Mouse (Mus musculus) kidney, embryonic 14.5 days (tissue): ENCODE data around the gene Vmn1r148. TPM values are rescaled to one million over a fixed set of nuclear protein-coding genes. Genes with fewer than 3 reads are reported as not detected.
"Not testable (repeated sequence)": the region's sequence is repeated elsewhere in the genome, so short reads cannot be mapped to it uniquely, and the experiment has no call there.

Experiments
- ATAC-seq: fragments of 200-750 bp; cut with Nextera tagmentation; 2 replicates; pipeline ENCODE4 v1.8.0; 2017; ENCODE audit warnings: moderate number of reproducible peaks, mild to moderate bottlenecking, moderate TSS enrichment, moderate library complexity; ENCODE audit not compliant: low FRiP score, low TSS enrichment
- H3K27ac ChIP-seq: fragments of 300-500 bp; sonication (generic); 2 replicates; pipeline ENCODE4 v1.5.1; 2014; ENCODE audit warnings: low read depth, mild to moderate bottlenecking, low read length, moderate library complexity, mixed read lengths
- H3K27me3 ChIP-seq: fragments of 300-500 bp; sonication (generic); 2 replicates; pipeline ENCODE4 v1.6.1; 2014; ENCODE audit warnings: mild to moderate bottlenecking, low read length; ENCODE audit not compliant: control insufficient read depth, insufficient read depth
- H3K36me3 ChIP-seq: fragments of 300-500 bp; sonication (generic); 2 replicates; pipeline ENCODE4 v1.6.1; 2014; ENCODE audit warnings: low read length, mixed read lengths; ENCODE audit not compliant: control insufficient read depth, insufficient read depth
- H3K4me1 ChIP-seq: fragments of 300-500 bp; sonication (generic); 2 replicates; pipeline ENCODE4 v1.6.1; 2014; ENCODE audit warnings: low read length, mixed read lengths; ENCODE audit not compliant: control insufficient read depth, insufficient read depth
- H3K4me2 ChIP-seq: fragments of 300-500 bp; sonication (generic); replicated peaks from 2 replicates; pipeline ENCODE4 v1.6.1; 2014; ENCODE audit warnings: low read depth, mild to moderate bottlenecking, low read length
- H3K4me3 ChIP-seq: fragments of 300-500 bp; sonication (generic); 2 replicates; pipeline ENCODE4 v1.5.1; 2014; ENCODE audit warnings: mild to moderate bottlenecking, low read length
- H3K9ac ChIP-seq: fragments of 300-500 bp; sonication (generic); 2 replicates; pipeline ENCODE4 v1.6.1; 2014; ENCODE audit warnings: low read depth, mild to moderate bottlenecking, low read length, moderate library complexity
- H3K9me3 ChIP-seq: fragments of 300-500 bp; sonication (generic); 2 replicates; pipeline ENCODE4 v1.6.1; 2016; ENCODE audit warnings: low read length; ENCODE audit not compliant: control insufficient read depth
- WGBS: fragments of 180-500 bp; shearing (Covaris S2); extraction: QIAGEN DNeasy Blood & Tissue Kit; methylation state at CpG from one replicate; pipeline ENCODE4 v1.1.7; 2014; 5-methylcytosine and 5-hydroxymethylcytosine counted together
- polyA plus RNA-seq: library from polyadenylated mRNA; unstranded; fragments of >200 nt; fragmentation: Nextera tagmentation; extraction: Ambion mirVana; gene quantifications from 2 replicates; pipeline ENCODE4 v1.2.1, GENCODE M21; 2014

Gene Vmn1r148
- not detected in 2 replicates for polyA plus RNA-seq

DNA sequence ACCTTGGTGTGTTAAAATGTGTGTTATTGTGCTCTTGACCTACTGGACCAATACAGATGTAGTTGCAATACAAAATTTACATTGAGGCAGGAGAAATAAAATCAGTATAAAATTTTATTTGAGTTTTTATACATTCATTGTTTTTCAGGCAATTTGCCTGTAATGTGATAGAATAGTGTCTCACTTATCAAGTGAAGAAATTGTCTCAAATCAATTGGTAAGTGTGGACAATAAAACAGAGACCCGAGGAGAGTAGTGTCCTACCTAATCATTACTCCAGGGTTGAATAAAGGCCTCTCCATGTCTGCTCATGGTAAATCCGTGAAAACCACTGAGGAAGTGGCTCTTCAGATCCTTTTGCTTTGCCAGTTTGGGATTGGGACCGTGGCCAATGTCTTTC lies at the start of gene Vmn1r148:
TSS of gene Vmn1r148 (plus strand) at position 301 of the 400 bp plus-strand sequence.
- not testable (repeated sequence) for H3K9ac ChIP-seq, ATAC-seq, H3K27me3 ChIP-seq, H3K4me3 ChIP-seq, H3K4me2 ChIP-seq, H3K4me1 ChIP-seq, H3K36me3 ChIP-seq, H3K9me3 ChIP-seq, H3K27ac ChIP-seq
- no CpG with 5 or more reads among the region's 3 CpGs for WGBS

- not testable (repeated sequence) for H3K27ac ChIP-seq, H3K4me1 ChIP-seq, H3K36me3 ChIP-seq, H3K9ac ChIP-seq, H3K9me3 ChIP-seq, ATAC-seq, H3K27me3 ChIP-seq, H3K4me3 ChIP-seq, H3K4me2 ChIP-seq
- WGBS, result no CpG with 5 or more reads among the region's 1 CpGs
Measured at GRCm38 (mm10) chr7:22370939-22371338, 42.4 kb upstream of the Vmn1r148 start, which contains the start of gene Gm8660. Gene Gm8660 (minus strand): TSS chr7:22371039.

DNA sequence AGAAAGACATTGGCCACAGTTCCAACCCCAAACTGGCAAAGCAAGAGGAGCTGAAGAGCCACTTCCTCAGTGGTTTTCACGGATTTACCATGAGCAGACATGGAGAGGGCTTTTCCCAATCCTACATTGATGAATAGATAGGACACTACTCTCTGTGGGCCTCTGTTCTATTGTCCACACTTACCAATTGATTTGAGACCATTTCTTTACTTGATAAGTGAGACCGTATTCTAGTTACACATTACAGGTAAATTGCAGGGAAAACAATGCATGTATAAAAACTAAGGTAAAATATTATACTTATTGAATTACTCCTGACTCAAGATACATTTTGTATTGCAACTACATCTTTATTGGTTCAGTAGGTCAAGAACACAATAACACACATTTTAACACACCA lies 24.7 kb downstream of the Vmn1r148 start, which contains the start of gene Vmn1r149:
TSS of gene Vmn1r149 (minus strand) at position 101 of the 400 bp plus-strand sequence.
- H3K4me2 ChIP-seq, H3K4me1 ChIP-seq, H3K36me3 ChIP-seq, H3K27ac ChIP-seq, H3K4me3 ChIP-seq, H3K9me3 ChIP-seq, H3K27me3 ChIP-seq, ATAC-seq, H3K9ac ChIP-seq: not testable (repeated sequence)
- WGBS, result no CpG with 5 or more reads among the region's 2 CpGs

- not testable (repeated sequence) for H3K4me1 ChIP-seq, H3K4me3 ChIP-seq, ATAC-seq, H3K4me2 ChIP-seq, H3K27ac ChIP-seq, H3K9ac ChIP-seq, H3K27me3 ChIP-seq, H3K36me3 ChIP-seq, H3K9me3 ChIP-seq
- WGBS, result no CpG with 5 or more reads among the region's 5 CpGs
Measured at GRCm38 (mm10) chr7:22463975-22464374, 50.6 kb downstream of the Vmn1r148 start, which contains the start of gene Gm10665. Gene Gm10665 (minus strand): TSS chr7:22464075.

Other genes starting within 250 kb of the Vmn1r148 start
- gene Vmn1r142, start 249.5 kb upstream of the Vmn1r148 start, polyA plus RNA-seq, result not detected in 2 replicates
- not detected in 2 replicates for gene Vmn1r143, start 224.2 kb upstream of the Vmn1r148 start, polyA plus RNA-seq
- not detected in 2 replicates for gene Gm8653, start 212.3 kb upstream of the Vmn1r148 start, polyA plus RNA-seq
- not detected in 2 replicates for gene Gm8453, start 184.1 kb upstream of the Vmn1r148 start, polyA plus RNA-seq
- not detected in 2 replicates for gene Gm4187, start 83.9 kb upstream of the Vmn1r148 start, polyA plus RNA-seq
- not detected in 2 replicates for gene Gm8660, start 42.5 kb upstream of the Vmn1r148 start, polyA plus RNA-seq
- not detected in 2 replicates for gene Vmn1r149, start 24.6 kb downstream of the Vmn1r148 start, polyA plus RNA-seq
- not detected in 2 replicates for gene Gm10665, start 50.5 kb downstream of the Vmn1r148 start, polyA plus RNA-seq
- not detected in 2 replicates for gene Vmn1r151, start 86.1 kb downstream of the Vmn1r148 start, polyA plus RNA-seq
- not detected in 2 replicates for gene Vmn1r152, start 109.4 kb downstream of the Vmn1r148 start, polyA plus RNA-seq
- gene Gm8677, start 121.3 kb downstream of the Vmn1r148 start, polyA plus RNA-seq, result not detected in 2 replicates
- not detected in 2 replicates for gene Gm4201, start 151.8 kb downstream of the Vmn1r148 start, polyA plus RNA-seq
- gene Gm4565, start 174.5 kb downstream of the Vmn1r148 start, polyA plus RNA-seq, result not detected in 2 replicates
- gene Vmn1r155, start 244.4 kb downstream of the Vmn1r148 start, polyA plus RNA-seq, result not detected in 2 replicates